Mouse (Mus musculus) neural tube, embryonic 10.5 days (tissue): Measurements from ENCODE around the gene Src.

Experiments used
- DNase-seq: peaks from one replicate; pipeline ENCODE4 v3.0.0-alpha.2; 2017; ENCODE audit warnings: low spot score; ENCODE audit errors: extremely low spot score

The Src gene

DNA sequence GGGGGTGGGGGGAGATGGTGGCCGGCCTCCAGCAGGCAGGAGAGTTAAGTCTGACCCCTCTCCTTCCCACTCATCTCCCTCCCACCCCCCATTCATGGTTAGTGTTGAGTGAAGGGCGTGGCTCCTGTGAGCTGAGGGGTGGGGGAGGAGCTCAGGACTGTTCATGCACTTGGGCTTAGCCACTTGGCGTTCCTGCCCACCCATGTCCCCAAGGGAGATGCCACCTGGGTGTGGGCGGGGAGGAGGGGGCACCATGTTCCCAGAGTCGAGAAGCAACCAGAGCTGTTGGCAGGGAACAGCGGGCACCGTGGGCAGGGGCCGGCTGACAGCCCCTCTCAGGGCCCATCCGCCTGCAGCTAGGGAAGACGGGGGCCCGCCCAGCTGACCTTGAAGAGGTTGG lies 18.3 kb downstream of the Src start:
- DNase-seq: no peak

DNA sequence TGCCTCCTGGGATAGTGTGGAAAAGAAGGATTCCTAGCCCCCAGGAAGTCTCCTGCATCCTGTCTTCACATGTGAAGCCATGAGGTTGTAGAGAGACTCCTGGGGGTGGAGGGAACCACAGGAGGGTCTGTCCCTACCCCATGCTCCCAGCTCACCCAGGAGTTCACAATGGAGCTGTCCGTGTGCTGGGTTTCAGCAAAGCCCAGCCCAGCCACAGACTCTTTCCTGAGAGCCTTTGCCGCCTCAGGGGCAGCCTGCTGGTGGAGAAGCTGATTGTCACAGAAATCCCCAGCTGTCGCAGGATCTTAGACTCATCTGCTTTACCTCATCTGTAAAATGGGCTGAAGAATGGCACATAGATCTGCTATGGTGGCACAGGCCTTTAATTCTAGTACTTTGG lies 18.9 kb downstream of the Src start:
- DNase-seq: no peak

DNA sequence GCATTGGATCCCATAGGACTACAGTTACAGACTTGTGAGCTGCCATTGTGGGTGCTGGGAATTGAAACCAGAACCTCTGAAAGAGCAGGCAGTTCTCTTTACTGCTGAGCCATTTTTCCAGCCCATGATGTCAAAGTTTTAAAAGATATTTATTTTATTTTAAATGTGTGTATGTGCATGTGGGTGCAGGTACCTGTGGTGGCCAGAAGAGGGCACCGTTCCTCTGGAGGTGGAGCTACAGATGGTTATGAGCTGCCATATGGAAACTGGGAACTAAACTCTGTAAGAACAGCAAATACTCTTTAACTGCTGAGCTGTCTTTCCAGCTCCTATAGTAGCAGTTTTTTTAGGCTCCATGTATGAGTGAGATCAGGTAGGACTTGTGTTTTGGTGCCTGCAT lies 23.1 kb downstream of the Src start:
- no peak for DNase-seq

DNA sequence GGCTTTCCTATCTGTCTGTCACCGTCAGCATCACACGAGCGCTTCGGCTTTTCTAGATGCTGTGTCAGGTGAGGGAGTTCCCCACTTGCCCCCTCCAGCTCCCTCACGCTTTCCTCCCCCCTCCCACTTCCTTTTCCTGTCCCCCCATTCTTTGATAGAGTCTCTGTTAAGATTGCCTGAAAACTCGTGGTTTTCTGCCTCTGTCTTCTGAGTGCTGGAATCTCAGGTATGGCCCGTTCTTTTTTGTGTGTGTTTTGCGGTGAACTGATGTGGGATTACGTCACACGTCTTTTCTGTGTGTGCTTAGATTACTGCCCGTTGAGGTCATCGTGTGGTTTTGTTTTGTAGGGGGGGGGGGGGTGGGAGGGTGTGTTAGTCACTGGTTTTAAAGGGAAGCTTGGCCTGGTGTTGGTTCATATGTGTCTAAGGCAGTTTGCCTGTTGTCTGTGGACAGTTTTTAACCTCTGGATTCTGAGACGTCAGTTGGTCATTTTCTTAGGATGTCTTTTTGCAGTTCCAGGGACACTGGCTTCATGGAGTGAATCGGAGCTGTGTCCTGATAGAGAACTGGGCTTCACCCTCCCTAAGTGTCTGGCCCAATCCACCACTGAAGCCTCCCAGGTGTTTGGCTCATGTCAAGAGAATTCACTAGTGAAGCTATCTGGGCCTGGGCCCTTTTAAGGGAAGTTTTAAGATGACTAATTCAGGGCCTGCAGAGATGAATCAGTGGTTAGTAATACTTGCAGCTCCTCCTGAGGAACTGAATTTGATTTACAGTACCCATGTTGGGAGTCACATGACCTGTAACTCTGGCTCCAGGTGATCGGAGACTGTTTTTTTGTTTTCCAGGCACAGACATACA lies 29.3 kb downstream of the Src start:
- DNase-seq: no peak

DNA sequence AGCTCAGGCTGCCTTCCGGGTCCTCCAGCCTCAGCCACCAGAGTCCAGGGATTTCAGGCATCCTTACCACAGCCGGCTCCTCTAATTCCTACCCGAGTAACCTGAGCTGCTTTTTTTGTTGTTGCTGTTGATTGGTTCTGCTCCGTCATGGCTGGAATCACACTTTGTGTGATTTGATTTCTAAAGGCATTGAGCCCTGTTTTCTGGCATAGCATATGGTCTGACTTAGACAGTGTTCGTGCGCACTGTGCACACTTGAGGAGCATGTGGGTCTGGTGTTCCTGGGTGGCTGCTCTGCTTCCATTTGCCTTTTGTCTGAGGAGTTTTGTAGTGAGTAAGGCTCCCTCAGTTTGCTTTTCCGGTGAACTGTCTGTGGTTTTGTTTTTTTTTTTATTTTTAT lies 30.1 kb downstream of the Src start:
- no peak for DNase-seq

DNA sequence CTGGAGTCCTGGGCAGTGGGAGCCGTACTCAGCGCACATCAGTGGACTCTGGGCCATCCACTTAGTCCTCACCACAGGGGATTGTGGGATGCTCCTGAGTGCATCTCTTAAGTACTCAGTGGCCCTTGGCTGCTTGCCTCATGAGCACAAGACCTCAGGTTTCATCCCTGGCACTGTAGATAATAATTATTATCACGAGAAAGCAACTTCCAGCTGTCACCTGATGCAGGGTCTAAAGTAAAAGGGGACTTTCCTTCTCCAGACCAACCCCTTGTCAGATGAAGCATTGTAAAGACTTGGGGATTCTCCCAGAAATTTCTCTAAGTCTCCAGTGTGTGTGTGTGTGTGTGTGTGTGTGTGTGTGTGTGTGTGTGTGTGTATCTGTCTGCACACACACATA lies 32.7 kb downstream of the Src start:
- DNase-seq: no peak

DNA sequence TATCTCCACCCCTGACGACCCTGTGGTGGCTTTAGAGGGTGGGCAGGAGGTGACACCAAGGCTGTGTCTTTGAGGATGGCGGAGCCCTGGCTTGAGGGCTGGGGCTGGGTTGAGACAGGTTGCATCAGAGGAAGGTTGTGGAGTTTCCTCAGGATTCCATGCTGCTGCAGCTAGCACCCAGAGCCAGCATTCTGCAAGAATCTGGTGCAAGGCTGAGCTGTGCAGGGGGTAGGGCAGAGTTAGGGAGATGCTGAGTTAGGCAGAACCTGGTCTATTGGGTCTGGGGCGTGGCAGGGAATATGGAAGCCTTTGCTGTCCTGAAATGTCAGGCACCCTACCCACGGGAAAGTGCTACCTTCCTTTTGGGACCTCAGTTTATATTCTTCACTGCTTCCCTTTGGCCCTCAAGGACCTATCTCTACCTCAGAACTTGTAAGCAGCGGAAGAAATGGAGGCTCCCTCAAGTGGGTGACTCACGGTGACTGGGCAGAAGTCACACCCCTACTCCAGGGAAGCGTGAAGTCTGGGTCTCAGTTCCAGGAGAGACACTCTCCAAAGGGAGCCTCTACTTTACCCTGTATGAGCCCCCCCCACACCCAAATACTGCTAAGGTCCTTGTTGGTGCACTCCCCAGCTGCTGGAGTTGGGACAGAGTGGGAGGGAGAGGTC lies 33.3 kb downstream of the Src start:
- DNase-seq: no peak

DNA sequence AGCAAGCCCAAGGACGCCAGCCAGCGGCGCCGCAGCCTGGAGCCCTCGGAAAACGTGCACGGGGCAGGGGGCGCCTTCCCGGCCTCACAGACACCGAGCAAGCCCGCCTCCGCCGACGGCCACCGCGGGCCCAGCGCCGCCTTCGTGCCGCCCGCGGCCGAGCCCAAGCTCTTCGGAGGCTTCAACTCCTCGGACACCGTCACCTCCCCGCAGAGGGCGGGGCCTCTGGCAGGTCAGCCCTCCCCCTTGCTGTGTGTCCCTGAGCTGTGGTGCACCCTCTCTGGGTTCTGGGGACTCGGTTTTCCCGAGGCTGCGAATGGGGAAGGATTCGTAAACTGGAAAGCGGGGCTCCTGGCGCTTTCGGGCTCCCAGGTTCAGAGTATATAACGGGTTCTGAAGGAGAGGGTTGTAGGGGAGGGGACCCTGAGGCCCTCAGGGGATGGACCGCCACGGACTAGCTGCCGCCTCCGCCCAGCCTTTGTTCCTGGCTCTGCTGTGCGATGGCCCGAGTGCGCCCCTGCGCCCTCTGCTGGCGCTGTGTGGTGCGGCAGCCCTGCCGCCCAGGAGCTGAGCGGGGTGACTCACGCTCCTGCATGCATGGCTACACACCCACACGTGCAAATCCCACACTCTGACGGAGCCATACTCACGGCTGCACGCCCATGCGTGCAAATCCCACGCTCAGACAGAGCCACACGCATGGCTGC lies 39.0 kb downstream of the Src start:
- peak; percentile 96 for DNase-seq

DNA sequence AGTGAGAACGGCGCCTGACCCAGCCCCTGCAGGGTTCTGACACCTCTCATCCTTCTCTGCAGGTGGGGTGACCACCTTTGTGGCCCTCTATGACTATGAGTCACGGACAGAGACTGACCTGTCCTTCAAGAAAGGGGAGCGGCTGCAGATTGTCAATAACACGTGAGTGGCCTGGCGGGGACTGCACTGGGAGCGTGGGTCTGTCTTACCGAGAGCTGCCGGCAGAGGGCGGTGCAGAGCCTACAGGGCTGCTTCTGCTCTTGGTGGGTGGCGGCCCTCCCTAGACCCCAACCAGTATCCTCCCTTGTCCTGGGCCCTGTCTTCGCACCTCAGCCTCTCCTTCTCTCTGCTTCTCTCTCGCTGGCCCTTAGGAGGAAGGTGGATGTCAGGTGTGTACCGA lies 40.2 kb downstream of the Src start:
- peak; percentile 91 for DNase-seq

DNA sequence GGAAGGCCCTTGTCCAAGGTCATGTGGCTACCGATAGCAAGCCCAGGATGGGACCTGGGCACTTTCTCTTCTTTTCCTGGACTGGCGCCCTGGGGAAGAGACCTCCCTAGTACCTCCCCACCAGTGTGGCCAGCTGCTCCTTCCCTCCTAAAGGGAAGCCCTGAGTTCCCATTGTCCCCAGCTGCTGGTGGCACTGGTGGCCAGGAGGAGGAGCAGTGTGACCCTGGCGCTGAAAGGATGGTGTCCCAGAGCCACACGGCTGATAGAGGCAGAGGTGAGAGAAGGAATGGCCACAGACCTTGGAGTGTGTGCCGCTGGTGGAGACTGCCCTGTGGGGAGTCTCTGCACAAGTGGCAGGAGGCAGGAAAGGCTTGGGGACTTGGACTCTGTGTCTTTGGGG lies 41.5 kb downstream of the Src start:
- peak; percentile 31 for DNase-seq

DNA sequence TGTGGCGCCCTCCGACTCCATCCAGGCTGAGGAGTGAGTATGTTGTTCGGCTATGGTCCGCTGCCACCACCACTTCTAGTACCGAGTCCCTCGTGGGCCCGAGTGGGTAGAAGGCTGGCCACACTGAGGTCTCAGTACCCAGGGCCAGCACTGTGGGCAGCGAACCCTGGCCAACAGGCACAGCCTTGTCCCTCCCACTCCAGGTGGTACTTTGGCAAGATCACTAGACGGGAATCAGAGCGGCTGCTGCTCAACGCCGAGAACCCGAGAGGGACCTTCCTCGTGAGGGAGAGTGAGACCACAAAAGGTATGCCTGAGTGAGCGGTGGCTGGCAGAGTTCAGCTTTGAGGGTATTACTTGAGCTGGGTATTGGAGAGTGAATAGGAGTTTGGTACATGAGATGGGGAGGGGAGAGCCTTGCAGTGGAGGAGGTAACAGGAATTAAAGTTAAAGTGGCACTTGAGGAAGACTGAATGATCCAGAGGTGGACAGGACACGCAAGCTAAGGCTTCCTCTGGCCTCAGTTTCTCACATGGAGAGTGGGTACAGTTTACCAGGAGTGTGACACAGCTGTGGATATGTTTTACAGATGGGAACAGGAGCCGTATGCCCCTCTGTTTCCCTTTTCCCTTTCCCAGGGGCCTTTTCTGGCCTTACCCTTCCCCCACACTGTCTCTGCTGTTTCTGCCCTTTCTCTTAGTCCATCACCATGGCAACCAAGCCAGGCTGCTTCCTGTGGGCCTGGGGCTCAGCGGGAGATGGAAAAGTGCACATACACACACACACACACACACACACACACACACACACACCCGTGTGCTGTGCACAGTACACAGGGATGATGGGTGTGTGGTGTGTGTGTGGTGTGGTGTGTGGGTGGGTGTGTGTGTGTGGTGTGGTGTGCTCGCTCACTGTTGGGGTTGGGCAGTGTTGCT lies 44.8 kb downstream of the Src start:
- DNase-seq: peak; percentile 85

DNA sequence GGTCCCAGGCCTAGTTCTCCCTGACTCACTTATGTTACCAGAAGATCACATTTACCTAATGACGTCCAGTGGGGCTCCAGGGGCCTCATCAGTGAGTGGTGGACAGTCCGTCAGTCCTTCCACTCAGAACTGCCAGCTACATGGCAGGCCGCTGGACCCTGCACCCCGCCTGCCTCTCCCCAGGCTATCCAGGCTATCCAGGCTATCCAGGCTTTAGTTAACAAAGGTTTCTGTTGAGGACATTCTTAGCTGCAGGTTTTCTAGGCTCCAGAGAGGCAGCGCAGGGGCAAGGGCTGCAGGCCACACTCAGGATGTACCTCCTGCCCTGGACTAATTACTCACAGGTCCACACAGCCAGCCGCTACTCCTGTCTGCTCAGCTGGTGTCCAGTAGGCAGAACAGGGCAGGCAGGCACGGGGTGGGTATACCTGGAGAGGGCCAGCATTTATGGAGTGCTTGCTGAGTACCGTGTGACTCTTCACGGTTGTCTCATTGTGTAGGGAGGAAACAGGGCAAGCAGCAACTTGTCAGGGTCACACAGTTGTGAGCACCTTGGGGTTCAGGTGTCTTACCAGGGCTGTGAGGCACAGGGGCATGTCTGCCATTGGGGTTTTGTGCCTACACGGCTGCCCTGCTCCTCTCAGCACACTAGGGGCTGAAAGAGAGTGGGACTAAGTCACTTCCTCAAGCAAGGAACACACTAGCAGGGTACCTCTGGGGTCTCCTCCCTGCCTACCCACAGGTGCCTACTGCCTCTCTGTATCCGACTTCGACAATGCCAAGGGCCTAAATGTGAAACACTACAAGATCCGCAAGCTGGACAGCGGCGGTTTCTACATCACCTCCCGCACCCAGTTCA lies 45.9 kb downstream of the Src start:
- peak; percentile 63 for DNase-seq

DNA sequence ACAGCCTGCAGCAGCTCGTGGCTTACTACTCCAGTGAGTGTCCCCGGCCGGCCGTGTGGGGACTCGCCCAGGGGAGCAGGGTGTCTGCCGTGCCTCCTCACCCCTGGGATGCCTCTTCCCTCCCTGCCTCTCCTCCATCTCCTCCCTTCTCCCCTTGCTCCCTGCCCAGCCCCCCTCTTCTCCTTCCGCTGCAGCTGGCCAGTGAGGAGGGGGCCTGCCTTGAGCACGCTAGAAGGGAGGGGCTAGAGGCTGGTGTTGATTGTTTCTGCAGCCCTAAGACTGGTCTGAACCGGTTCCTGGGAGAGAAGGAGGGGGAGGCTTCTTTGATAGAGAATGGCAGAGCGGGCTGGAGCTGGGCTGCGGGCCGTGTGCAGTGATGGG lies 46.5 kb downstream of the Src start:
- DNase-seq: peak; percentile 90

DNA sequence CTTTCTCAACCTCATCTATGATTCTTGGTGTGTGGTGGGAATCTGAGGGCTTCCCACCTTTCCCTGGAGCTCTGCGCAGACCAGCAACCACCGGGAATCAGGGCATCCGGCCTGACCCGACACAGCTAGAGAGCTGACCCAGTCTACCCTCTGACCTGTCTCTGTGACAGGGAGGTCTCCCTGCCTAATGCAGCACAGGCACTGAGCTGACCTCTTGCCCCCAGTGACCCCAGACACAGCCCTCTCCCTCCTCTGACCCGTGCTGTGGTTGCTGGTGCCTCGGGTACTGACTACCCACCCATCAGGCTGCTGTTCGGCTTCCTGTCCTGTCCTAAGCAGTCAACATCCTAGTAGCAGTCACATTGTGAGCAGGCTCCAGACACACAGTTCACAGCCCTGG lies 48.6 kb downstream of the Src start:
- DNase-seq: peak; percentile 29

DNA sequence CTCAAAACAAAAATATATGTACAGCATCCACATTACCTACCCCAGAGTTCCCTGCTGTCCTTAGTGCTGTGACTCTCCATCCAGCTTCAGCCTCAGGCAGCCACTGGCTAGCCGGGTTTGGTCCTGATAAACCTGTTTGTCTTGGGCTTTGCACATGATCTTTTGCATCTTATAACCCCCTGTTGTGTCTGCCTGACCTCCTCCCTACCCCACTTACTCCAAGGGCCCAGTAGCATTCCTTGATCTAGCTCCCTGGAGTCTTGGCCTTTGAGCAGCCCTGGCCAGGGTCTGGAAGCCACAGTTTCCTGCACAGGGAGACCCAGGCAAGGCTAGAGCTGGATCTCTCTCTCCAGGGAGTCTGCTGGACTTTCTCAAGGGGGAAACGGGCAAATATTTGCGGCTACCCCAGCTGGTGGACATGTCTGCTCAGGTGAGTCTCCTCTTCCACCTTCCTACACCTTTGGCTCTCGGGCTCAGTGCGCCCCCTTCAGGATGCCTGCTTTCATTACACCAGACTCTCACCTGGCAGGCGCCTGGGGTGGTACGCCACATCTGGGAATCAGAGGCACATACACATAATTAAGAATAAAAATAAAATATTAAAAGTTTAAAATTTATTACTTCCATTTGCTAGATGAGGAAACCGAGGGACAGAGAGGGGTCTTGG lies 50.0 kb downstream of the Src start:
- no peak for DNase-seq

DNA sequence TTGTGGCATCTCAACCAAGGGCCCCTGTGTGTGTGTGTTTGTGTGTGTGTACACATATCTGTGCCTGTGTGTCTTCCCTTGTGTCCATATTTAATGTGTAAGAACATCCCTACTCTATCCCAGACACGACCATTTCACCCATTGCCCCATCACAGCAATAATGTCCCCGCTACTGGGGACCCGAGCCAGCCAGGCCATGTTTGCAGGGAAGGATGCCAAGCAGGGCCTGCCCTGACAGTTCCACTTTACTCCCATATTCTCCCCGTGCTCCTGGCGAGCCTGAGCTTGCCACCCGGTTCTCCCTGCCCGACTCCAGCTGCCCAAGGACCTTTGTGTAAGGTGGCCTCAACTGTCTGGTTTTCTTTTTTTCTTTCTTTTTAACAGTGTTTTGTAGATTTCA lies 53.0 kb downstream of the Src start:
- no peak for DNase-seq

DNA sequence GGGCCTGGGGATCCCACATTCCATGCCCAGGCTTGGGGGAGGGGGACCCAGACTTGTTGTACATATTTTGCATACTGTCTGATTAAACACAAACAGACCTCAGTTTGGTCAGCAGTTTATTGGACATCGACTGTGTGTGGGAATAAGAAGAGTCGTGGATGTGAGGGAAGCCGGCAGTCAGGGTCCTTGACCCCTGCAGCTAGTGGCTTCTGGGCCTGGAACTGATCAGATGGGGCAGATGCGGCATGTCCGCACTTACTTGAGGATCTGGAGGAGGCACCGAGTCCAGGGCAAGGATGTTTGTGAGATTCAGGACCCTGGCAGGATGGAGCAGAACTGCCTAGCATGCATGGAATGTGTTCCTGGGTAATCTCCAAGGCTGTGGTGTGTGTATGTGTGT lies 53.5 kb downstream of the Src start:
- no peak for DNase-seq

DNA sequence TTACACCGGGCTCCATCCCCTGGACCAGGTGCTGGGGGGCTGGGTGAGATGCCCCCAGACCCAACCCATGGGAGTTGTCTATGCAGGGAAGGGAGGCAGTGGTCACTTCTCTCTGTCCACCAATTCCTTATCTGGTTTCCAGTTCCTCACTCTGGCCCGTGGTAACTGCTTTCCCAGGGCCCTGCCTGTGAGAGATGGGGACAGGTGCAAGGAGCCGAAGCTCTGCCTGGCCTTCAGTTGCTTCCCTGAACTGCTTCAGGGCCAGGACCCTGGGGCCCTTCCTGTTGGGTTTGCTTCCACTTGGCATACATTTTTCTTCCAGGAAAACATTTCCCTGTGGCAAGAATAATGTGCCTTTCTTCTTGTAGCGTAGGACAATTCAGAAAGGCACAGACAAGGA lies 54.2 kb downstream of the Src start:
- DNase-seq: no peak

DNA sequence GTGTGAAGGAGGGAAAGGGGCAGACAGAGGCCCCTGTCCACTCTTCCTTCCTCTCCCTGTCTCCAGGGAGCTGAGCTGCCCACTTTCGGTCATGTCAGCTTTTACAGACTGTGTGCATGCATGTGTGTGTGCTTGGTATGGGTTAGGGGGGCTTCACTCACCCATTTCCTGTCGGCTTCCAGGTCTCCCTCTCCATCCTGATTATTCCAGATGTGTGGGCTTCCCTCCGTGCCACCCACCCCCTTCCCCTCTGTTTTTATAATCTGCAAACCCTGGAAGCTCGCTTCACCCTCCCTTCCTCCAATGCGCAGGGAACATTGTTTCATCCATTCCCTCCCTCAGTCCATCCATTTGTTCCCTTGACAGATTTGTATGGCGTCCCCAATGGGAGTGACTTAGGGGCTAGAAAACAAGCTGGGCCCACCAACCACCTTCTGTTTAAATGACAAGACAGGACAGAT lies 56.1 kb downstream of the Src start:
- peak; percentile 56 for DNase-seq
